Mouse (Mus musculus): ENCODE results near the gene Igfn1.
A peak's percentile ranks its signal among the peaks of the same experiment; 100 is the strongest.

Gene Igfn1

GRCm38 (mm10) chr1:136007211-136008158, 1.3 kb upstream of the Igfn1 start, which contains the start of gene Tmem9:
Gene Tmem9, plus strand, starts transcription at chr1:136008150.
- peak; percentile 65 for DNase-seq (ENCODE audit: extremely low spot score, low spot score)

- no peak for DNase-seq (ENCODE audit: extremely low spot score, low spot score)
Observed at GRCm38 (mm10) chr1:136001438-136001837, 4.7 kb downstream of the Igfn1 start.

GRCm38 (mm10) chr1:135999720-136000287, 6.3 kb downstream of the Igfn1 start:
- no peak for DNase-seq (ENCODE audit: extremely low spot score, low spot score)

- no peak for DNase-seq (ENCODE audit: extremely low spot score, low spot score)
Observed at GRCm38 (mm10) chr1:135997537-135997936, 8.6 kb downstream of the Igfn1 start.

GRCm38 (mm10) chr1:135993470-135993869, 12.7 kb downstream of the Igfn1 start:
- DNase-seq (ENCODE audit: extremely low spot score, low spot score) = no peak

GRCm38 (mm10) chr1:135989876-135990275, 16.3 kb downstream of the Igfn1 start:
- DNase-seq (ENCODE audit: extremely low spot score, low spot score) = no peak

GRCm38 (mm10) chr1:135984105-135984504, 22.0 kb downstream of the Igfn1 start:
- DNase-seq (ENCODE audit: extremely low spot score, low spot score) = no peak

- DNase-seq (ENCODE audit: extremely low spot score, low spot score) = no peak
Observed at GRCm38 (mm10) chr1:135972576-135972975, 33.6 kb downstream of the Igfn1 start.

GRCm38 (mm10) chr1:135970486-135970885, 35.7 kb downstream of the Igfn1 start:
- DNase-seq (ENCODE audit: extremely low spot score, low spot score) = no peak

- DNase-seq (ENCODE audit: extremely low spot score, low spot score) = no peak
Observed at GRCm38 (mm10) chr1:135967739-135968138, 38.4 kb downstream of the Igfn1 start.

- no peak for DNase-seq (ENCODE audit: extremely low spot score, low spot score)
Observed at GRCm38 (mm10) chr1:135964561-135964960, 41.6 kb downstream of the Igfn1 start.

- DNase-seq (ENCODE audit: extremely low spot score, low spot score) = no peak
Observed at GRCm38 (mm10) chr1:135963177-135963576, 43.0 kb downstream of the Igfn1 start.

GRCm38 (mm10) chr1:135958483-135958882, 47.7 kb downstream of the Igfn1 start:
- DNase-seq (ENCODE audit: extremely low spot score, low spot score) = no peak

GRCm38 (mm10) chr1:135948871-135949270, 57.3 kb downstream of the Igfn1 start:
- DNase-seq (ENCODE audit: extremely low spot score, low spot score) = no peak

- no peak for DNase-seq (ENCODE audit: extremely low spot score, low spot score)
Observed at GRCm38 (mm10) chr1:135946247-135946646, 59.9 kb downstream of the Igfn1 start.

- peak; percentile 41 for DNase-seq (ENCODE audit: extremely low spot score, low spot score)
Observed at GRCm38 (mm10) chr1:135945711-135946110, 60.4 kb downstream of the Igfn1 start.

- DNase-seq (ENCODE audit: extremely low spot score, low spot score) = peak; percentile 76
Observed at GRCm38 (mm10) chr1:135944526-135945259, 61.4 kb downstream of the Igfn1 start.

GRCm38 (mm10) chr1:135943713-135944112, 62.4 kb downstream of the Igfn1 start:
- no peak for DNase-seq (ENCODE audit: extremely low spot score, low spot score)

GRCm38 (mm10) chr1:135942116-135942515, 64.0 kb downstream of the Igfn1 start:
- DNase-seq (ENCODE audit: extremely low spot score, low spot score) = no peak

GRCm38 (mm10) chr1:135941259-135942006, 64.7 kb downstream of the Igfn1 start:
- DNase-seq (ENCODE audit: extremely low spot score, low spot score) = no peak

GRCm38 (mm10) chr1:135936091-135936490, 70.1 kb downstream of the Igfn1 start:
- DNase-seq (ENCODE audit: extremely low spot score, low spot score) = no peak

All from neural tube, embryonic 10.5 days (tissue).